Mouse (Mus musculus) olfactory bulb, adult 2 months (tissue): ENCODE data around the gene 1700109H08Rik.

Source experiments
- CTCF ChIP-seq: fragments of 200-500 bp; IDR thresholded peaks from 2 replicates; pipeline ENCODE4 v1.5.1; 2012; ENCODE audit warnings: low read depth, mild to moderate bottlenecking, low read length, moderate library complexity; ENCODE audit not compliant: insufficient read depth
- POLR2A ChIP-seq: fragments of 200-500 bp; IDR thresholded peaks from 2 replicates; pipeline ENCODE4 v1.6.1; 2012; ENCODE audit warnings: mild to moderate bottlenecking, low read depth, low read length, moderate library complexity; ENCODE audit not compliant: insufficient read depth

- TF ChIP-seq CTCF (peak; percentile 93), POLR2A (peak; percentile 75)
Measured at GRCm38 (mm10) chr5:3543629-3544479, 27.5 kb upstream of the 1700109H08Rik start, which contains the start of gene Fam133b.
